Mouse (Mus musculus): ENCODE results near the gene Gm20388. TPM values are rescaled to one million over a fixed set of nuclear protein-coding genes. Genes with fewer than 3 reads are reported as not detected.

Gm20388 gene
- total RNA-seq, 2 experiments from 2014 or later: not detected

DNA sequence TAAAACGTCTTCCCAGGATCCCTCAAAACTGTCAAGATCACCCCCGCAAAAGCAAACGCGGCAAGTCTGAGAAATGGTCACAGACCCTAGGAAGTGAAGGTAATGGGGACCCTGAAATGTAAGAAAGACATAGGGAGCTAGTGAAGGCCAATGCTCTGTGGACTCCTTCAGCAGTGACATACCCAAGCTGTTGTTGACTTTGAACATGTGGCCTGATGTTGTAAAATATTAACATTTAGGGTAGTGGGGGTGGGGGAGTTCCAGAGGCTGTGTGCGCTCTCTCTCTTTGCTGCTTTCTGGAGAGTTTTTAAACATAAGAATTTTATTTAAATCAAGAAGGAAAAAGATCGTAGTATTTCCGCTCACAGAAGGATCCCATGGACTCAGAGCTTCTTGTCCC lies 3772.7 kb downstream of the Gm20388 start:
- no peak for DNase-seq (ENCODE audit: low spot score in 2 of 2)

DNA sequence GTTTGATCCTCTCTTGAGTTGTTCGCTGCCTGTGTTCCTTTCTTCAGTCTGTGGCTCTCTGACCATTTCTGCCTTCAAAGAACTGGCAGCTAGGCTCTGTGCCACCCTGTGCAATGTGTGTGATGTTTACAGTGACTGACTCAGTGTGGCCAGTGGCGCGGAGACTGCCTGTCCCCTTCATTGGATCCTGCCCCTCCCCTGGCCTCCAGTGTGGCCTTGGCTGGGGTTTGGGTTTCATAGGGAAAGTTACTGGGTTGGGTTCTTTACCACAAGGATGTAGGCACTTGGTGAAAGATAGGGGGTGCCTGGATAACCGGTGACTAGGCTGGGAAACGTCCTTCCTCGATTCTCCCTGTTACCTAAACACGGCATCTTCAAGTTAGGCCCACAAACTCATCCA lies 3774.2 kb downstream of the Gm20388 start:
- DNase-seq (ENCODE audit: low spot score in 2 of 2): no peak

DNA sequence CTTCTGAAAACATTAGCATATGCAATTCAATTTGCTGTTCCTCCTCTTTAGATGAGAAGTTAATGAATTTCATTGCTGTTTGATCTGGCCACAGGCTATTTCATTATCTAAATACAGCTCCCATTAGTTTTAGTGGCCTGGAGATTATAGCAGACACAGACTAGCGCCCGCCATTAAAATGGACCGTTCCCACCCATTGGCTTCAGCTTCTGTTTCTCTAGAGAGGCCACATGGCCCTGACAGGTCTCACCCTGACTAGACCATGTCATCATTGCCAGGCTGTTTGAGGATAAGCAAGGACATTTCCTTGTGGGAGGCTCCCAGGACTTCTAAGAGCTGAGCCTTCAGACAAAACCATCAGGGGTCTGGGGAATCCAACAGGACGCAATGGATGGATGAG lies 3774.8 kb downstream of the Gm20388 start:
- DNase-seq (ENCODE audit: low spot score in 2 of 2): no peak

DNA sequence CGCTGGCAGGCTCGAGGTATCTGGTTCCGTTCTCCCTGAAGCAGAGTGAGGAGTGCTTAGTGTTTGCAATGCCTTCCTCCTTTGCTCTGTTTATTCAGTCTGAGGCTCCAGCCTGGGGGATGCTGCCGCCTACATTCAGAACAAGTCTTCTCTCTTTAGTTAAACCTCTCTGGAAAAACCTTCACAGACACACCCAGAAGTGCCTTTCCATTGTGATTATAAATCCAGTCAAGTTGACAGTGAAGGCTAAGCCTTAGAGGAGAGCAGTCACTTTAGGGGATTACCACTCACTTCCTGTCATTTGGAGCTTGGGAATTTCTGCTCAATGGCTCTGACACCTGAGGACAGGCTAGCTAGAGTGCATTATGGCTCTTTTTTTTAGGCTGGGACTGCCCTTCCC lies 3777.2 kb downstream of the Gm20388 start:
- DNase-seq (ENCODE audit: low spot score in 2 of 2): no peak

DNA sequence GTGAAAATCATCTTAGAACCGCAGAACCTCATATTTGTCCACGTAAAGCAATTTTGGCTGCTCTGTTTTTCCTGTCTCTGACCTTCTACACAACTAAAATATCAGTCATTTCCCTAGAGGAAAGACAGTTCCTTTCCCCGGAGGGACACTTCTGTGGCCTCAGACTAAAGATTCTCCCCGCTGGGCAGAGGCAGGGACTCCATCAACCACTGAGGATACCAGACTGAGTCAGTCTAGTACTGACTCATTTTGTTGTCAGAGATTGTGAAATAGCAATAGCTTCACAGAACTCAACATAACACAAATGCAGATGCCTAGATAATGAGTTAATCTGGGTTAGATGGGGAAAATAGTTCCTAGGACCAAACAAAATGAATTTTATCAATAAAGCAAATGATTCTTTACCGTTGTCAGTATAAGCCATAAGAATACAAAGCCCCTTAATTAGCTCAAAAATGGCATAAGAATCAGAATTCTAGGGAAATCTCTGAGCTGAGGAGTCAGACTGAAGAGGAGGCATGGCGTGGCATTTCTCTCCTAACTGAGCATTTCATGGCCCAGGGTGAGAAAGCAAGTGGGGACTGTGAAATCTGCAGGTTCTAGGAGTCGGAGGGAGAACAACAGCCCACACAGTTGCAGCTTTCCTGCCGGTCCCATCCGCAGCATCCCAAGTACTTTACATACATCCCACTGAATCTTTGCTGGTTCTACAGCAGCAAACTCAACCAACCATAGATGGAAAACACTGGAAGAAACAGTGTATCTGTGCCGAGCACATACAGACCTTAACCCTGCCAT lies 3781.7 kb downstream of the Gm20388 start:
- no peak for DNase-seq (ENCODE audit: low spot score in 2 of 2)

DNA sequence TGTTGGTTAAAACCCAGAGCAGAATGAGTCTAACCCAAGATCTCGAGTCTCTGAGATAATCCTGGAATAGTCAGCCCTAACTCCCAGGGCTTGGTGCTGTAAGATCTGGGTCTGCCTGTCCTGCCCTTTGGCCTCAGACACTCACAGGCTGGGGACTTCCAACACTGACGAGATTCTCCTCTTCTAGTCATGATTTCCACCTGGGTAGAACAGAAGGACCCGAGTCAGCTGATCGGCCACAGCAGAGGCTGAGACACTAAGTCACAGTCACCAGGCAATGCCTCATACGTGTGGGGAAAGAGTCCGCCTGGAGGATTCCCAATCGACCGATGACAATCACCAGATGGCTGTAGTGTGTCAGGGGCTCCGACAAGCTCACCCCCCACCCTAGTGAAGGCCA lies 3785.5 kb downstream of the Gm20388 start:
- DNase-seq (ENCODE audit: low spot score in 2 of 2): no peak

DNA sequence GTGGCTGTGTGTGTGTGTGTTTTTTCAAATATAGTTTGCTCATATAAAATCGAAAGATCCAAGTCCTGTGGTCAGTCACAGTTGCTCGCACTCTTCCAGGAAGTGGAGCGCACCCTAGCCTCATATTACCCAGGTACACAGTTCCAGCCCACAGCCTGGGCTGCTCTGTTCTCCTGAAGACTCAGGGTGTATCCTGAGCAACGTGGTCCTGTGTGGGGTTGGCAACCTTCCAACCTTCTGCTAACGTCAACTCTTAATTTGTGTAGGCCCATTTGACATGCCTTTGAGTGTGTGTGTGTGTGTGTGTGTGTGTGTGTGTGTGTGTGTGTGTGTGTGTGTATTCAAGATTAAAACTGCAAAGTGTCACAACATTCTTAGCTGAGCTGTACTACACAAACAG lies 3786.7 kb downstream of the Gm20388 start:
- DNase-seq (ENCODE audit: low spot score in 2 of 2): no peak

DNA sequence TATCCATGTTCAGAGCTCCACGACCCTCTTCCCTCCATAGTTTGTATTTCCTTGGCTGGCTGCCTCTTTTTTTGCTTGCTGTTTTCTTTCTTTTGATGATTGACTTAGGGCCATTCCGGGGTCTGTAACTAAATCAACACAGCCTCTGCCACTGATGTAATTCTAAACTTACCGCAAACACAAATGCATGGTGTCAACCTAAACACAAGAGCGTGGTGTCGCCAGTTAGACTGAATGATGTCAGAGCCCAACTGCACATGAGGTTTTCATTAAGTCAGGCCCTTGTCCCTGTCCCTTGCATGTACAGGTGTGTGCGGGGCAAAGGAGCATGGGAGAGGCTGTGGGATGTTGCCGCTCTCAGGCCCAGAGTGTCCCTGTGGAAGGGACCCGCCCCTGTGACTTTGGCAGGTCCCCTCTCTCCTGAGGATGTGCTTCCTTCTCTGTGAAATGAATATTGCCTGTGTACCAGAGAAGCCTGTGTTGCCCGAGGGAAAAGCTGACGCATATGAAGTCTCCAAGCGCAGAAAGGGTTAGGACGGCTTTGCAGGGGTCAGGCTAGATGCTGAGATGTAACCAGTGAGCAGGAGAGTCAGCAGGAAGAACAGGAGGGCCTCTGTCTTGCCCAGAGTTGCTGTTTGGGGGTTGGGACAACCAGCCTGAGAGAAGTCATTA lies 3789.9 kb downstream of the Gm20388 start:
- no peak for DNase-seq (ENCODE audit: low spot score in 2 of 2)

DNA sequence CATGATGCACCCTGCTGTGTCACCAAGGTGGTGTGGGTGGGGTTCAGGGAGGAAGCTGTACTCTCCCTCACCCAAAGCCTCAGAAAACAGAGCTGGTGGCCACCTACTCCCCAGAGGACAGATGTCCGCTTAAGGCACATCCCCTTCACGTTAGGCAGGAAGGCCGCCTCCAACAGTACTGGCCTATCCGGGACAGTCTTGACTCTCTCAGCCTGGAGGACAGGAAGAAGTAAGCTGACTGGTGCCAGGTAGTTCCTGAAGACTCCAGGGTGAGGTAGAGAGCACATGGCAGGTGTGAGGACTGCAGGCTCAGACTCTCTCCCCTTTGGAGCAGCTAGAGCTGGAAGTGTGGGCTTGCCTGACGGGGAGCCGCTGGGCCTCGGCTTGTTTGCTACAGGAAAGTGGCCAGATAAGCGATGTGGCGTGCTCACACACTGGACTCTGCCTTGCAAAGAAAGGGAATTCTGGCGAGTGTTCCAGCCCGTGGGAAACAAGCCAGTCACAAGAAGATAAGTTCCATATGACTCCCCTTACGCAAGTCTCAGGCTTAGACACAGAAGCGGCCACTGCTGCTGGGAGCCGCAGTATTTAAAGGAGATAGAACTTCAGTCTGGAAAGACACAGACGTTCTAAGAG lies 3791.4 kb downstream of the Gm20388 start:
- no peak for DNase-seq (ENCODE audit: low spot score in 2 of 2)

DNA sequence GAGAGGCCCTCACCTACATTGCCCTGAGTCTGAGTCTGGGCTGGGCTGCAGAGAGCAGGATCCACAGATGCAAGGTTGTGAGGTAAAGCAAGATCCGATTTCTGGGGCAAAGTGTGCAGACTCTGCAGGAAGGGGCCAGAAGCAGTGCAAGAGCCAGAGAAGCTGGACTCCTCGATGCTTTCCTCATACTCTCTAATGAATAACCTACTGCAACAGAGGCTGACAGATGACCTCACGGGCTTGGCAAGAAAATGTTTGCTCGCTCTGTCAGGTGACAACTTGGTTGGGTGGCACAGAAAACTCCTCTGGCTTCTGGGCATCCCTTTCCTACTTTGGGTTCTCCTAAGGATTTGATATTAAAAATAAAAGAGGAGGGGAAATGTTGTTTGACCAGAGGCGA lies 3794.7 kb downstream of the Gm20388 start:
- no peak for DNase-seq (ENCODE audit: low spot score in 2 of 2)

DNA sequence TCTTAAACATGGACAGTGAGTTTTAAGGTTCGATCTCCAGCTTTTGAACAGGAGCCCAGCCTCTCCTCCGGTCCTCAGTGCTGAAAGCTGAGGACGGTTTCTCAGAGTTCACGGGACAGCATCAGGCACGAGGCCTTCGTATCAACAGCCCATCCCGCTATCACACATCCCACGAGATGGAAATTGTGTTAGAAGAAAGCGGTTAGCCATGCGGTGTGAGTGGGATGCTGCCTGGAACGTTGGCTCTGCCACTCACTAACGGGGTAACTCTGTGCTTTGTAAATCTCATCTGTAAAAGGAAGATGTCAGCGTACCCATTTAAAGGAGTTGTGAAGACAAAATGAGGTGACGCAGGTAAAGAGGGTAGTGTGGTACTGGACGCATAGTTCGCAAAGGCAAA lies 3796.5 kb downstream of the Gm20388 start:
- DNase-seq (ENCODE audit: low spot score in 2 of 2): peak in 1 of 2 experiments; percentile 53

DNA sequence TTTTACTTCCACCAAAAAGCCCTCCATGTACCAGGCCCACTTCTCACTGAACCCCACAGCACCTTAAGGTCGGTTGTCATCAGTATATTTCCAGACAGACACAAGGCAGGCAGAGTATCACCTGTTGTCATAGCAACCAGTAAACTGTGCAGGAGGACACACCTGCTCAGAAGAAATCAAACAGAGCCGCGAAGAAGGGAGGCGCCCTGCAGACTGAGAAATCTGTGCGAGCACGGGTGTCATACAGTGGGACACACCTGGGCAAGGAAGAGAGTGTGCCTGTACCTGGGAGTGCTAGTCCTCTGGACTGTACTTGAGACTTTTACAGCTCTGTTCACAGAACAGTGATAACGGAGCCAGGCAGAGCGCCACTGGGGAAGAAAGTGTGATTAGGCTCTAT lies 3798.1 kb downstream of the Gm20388 start:
- no peak for DNase-seq (ENCODE audit: low spot score in 2 of 2)

DNA sequence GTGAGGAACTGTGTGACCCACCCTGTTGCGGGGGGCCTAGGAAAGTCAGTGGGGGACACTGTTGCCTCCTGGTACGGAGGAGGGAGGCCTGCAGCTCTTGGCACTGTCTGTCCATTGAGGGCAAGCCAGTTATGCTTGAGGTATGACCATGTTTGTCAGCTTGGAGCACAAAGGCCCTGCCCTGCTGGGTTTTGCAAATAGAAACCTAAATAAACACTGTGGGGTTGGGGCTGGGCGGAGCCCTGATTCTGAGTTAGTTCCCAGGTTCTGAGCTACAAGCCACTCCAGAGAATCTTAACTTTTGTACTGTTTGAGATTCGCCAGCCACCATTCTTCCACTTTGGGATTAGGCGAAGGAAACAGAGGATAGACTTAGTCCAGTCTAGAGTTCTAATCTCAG lies 3799.7 kb downstream of the Gm20388 start:
- no peak for DNase-seq (ENCODE audit: low spot score in 2 of 2)

DNA sequence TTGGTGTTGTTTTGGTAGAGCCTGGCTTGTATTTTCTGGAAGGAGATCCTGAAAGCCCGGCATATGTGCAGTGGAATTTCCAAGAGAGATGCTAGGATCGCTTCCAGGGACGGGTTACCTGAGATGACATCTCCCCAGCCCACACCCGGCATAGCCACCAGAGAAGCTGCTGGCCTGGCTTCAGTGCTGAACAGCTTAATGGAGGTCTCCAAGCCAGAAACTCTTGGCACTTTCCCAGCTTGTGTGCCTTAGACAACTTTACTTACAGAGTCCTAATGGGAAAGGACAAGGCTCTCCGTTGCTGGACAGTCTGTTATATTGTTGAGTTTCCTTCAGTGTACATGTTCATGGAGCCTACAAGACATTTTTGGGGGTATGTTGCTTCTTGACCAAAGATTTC lies 3803.8 kb downstream of the Gm20388 start:
- DNase-seq (ENCODE audit: low spot score in 2 of 2): no peak

DNA sequence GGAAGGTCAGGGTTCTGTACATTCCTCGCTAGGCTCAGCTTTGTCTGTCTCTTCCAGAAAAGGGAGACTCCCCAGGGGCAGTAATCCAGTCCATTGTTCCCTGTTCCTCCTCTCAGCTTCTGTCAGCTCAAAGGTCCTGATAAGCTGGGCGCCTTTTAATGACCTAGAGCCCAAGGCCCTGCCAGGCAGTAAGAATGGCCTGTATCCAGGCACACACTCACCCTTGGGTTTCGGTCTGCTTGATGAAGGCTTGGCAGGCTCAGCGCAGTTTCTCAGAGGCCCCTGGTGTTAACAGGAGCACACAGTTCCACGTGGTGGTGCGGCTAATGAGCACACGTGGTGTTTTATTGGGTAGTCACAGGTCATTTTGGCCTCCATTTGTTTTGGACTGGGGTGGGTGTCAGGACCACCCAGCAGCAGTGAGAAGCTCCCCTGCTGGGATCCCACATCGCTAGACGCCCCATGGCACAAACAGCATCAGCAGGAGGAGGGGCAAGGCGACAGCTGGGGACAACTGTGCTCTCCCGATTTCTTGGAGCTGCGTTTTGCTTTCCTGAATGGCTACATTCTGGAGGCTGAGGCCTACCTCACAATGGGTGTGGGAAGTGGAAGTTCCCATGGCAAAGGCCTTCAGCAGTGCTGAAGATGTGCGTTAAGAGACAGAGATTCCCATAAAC lies 3805.4 kb downstream of the Gm20388 start:
- no peak for DNase-seq (ENCODE audit: low spot score in 2 of 2)

DNA sequence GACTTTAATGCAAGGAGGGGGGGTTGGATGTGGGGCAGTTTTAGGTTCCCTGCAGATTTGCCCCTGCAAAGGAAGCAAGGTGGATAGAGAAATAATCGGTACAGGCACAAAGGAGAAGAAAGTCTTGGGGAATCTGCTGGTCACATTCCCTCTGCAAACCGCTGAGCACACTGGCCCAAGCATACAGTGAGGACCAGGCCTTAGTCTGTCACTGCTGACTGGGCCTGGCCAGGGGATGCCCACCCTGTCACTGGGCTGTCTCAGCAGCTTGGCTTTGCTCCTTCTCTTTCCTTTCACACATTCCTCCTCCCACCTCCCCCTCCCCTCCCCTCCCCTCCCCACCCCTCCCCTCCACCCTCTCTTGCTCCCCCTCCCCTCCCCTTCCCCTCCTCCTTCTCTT lies 3806.5 kb downstream of the Gm20388 start:
- DNase-seq (ENCODE audit: low spot score in 2 of 2): no peak

DNA sequence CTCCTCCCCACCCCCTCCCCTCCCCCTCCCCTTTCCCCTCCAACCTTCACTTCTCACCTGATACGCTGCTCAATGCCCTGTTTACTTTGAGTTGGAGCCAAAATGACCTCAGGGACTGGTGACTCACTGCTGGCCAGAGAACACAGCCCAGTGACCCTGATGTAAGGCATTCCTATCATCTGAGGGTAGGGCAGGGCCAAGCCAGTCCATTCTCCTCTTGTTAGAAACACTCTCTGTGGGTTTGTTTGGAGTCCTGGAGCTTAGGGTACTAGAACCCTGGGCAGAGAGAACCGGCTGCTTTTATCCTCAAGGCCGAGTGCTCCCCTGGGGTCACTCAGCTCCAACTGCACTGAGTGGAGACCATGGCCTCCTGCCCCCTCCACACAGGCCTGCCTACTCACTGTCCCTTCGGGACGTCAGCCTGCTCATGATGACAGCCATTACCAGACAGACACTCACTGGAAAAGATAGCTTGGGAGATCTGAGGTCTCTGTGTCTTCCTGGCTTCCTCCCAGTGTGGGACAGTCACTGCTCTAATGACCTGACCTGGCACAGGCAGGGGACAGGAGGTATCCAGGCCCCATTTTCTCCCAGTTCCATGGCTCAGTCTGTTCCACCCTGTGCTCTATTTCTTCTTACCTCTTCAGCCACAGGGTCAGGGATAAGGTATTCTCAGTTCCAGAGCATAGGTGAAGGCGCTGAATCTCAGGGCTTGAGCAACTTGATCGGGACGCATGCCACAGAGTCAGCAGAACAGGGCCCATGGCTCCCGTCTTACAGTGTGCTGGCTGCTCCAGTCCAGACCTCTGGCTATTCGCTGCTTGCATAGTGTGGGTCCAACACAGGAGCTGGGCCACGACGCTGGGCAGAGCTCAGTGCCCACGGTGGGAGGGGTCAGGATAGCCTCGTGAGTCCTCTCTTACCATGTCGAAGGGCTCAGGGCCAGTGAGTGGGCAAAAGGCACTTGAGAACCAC lies 3807.2 kb downstream of the Gm20388 start:
- no peak for DNase-seq (ENCODE audit: low spot score in 2 of 2)

DNA sequence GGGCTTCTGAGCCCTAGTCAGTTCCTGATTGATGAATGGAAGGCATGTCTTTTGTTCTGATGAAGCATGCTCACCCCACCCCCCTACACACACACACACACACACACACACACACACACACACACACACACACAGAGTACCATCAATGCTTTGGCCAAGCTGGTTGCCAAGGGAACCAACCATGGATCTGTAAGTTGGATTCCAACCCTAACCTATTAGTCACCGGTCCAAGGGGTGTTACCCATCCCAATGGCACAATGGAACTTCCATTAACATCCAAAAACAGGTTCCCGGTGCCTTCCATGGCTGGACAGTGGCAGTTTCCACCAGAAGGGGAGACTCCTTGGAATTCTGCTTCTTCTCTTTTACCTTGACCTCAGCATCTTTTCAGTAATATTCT lies 3808.1 kb downstream of the Gm20388 start:
- no peak for DNase-seq (ENCODE audit: low spot score in 2 of 2)

DNA sequence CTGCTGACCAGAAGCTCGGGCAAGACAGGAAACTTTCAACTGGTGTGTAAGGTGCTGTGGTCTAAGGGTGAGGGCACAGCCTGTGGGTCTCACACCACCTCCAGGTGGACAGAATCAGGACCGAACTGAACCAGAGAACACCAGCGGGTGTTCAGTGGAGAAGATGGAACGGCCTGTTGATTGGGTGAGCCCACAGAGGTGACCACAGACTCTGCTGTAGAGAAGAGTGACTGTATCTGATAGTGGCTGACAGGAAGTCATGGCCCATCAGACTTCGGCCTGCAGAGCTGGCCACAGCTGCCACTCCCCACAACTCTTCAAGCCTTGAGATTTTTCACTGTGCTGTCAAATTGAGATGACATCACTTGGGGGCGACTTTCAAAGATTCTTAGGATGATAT lies 3808.6 kb downstream of the Gm20388 start:
- no peak for DNase-seq (ENCODE audit: low spot score in 2 of 2)

DNA sequence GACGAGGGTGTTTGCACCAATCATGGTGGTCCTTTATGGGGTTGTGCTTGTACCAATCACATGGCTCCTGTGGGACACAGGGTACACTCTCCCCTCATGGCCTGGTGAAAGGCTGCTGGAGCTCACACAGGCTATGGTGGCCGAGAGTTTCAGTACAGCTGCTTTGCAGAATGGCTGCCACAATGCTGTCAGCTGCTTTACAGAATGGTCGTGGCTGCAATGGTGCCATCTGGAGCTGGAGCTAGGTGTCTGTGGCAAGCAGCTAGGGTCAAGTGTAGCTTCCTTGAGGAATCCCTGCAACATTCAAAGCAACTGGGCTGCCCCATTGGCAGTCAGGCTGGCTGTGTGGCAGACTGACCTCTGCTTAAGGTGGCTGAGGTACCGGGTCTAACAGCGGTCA lies 3809.2 kb downstream of the Gm20388 start:
- DNase-seq (ENCODE audit: low spot score in 2 of 2): no peak
